Mouse (Mus musculus): Measurements from ENCODE around the gene Vwce.

Vwce gene

DNA sequence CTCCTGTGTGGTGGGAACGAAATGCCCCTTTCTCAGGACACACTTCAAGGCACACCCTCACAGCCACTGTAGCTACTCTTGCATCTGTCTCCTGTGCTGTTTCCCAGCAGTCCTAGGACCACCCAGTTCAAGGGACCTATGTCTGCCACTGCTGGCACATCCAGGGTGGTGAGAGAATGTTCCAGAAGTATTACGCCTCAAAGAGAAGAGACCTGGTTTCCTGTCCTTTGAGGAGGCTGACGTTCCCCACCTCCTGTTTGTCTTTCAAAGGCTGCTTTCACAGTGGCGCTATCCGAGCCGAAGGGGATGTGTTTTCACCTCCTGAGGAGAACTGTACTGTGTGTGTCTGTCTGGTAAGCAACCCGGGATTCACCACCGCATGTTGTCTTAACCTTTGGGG is 14.1 kb downstream of the Vwce start:
- DNase-seq, result no peak

DNA sequence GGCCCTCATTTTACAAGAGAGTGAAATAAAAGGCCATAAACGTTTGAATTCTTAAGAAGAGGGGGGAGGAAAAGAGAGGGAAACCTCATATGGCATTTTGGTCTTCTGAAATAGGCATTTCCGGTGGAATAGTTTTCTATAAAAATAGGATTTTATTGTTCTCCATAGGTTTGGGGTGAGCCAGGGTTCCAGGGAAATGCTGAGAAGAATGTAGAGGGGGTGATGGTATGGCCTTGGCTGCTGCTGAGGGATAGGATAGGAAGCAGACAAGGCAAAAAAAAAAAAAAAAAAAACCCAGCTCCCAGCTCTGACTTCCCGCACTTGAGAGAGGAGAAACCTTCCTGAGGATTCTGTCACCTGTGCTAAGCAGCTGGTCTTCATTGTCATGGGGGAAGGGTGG is 22.0 kb downstream of the Vwce start:
- DNase-seq, result no peak

DNA sequence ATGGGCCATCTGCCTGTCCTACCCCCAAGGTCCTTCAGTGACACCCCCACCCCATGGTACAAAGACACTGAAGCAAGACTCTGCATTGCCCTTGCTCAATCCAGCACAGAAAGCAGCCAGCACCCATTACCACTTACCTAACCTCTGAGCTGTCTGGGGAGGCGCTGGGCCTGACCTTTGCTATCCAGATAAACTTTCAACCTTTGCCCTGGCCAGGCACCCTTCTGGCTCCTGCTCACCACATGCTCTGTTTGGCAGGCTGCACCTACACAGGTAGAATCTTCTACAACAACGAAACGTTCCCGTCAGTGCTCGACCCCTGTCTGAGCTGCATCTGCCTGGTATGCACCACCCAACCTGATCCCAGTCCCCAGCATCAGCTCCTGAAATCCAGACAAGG is 23.7 kb downstream of the Vwce start:
- DNase-seq, result no peak

DNA sequence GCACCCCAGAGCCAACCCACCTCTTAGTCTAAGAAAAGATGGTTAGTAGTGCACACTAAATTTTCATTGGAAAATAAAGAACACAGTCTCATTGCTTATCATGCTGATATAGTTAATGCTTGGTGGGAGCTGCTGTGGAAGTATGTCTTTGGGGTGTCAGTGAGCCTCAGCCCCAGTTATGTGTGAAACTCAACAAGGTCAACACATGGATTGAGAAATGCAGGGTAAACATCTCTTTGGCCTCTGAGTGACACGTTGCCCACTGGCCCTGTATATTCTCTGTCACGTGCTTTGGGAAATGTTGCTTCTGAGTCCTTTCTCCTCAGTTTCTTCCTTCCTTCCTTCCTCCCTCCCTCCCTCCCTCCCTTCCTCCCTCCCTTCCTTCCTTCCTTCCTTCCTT is 24.4 kb downstream of the Vwce start:
- no peak for DNase-seq

DNA sequence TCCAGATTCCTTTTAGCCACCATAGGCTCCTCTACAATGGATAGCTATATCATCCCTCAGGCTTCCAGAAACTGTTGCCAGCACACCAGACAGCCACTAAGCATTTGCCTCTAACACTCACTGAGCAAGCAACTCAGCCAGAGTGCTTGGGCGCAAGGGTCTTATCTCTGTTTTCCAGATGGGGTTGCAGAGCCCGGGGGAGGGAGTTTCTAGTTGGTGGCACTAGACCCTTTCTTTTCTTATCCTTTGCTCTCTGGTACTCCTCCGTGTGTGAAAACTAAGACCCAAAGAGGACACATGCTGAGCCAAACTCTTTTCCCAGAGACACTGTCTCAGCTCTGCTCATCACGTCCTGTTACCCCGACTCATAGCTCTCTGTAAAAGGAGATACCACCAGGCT is 27.4 kb downstream of the Vwce start:
- no peak for DNase-seq

DNA sequence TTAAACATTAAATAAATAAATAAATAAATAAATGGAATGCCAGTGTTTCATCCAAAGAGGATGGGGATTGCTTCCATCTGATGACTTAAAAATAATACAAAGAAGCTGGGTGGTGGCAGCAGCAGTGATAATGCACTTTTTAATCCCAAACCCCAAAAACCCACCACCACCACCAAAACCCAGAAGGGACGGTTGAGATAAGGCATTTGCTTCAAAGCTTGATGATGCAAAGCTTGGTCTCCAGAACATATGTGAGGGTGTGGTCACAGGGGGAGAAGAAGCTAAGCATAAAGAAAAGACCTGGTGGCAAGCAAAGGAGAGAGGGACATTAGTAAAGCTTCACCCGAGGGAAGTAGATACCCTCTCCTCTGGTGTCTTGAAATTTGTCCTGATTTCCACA is 27.9 kb downstream of the Vwce start:
- DNase-seq, result no peak

DNA sequence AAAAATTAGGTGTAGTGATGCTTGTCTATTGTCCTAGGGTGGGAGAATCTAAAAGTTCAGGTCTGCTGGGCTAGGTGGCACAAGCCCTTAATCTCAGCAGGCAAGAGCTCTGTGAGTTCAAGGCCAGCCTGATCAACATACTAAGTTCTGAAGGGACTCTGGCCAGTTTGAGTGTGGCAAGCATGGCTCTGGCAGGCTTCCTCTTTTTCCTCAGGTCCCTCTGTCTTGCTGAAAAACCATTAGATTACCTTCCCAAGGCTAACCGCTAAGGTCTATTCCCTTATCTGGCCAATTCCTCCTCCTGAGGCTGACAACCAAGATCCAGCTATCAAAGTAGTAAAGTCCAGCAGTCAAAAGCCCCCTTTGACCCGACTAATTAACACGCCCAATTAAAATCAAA is 28.7 kb downstream of the Vwce start:
- no peak for DNase-seq

DNA sequence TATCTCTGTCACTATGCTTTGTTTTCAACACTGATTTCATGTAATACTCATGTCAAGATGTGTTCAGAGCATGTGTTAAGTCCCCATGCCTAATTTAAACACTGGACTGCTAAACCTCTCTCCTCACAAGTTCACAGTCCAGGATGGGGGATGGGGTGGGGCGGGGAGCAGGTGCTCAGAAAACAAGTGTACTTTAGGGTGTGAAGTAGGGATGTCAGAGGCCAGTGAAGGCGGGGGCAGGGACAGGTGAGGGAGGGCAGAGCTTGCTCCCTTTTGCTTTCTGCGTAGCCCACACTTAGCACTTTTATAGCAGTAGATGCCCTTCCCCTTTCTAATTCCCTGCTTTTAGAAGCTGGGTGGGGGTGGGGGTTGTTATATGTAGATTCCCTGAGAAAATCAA is 31.1 kb downstream of the Vwce start:
- DNase-seq, result no peak

DNA sequence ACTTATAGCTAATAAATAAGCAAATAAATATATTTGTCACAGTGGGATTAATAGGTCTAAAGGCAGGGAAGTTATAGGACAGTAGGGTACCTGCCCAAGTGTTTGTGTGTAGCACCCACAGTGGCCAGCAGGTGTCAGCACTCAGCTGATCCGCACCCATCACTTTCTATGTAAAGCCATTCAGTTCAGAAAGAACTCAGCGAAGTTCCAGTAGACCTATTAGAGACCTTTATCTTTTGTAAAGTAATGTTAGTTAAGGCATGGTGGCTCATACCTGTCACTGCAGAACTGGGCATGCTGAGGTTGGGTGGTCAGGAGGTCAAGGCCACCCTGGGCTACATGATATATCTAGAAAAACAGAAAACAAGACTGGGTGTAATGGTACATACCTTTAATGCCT is 31.5 kb downstream of the Vwce start:
- peak; percentile 72 for DNase-seq

DNA sequence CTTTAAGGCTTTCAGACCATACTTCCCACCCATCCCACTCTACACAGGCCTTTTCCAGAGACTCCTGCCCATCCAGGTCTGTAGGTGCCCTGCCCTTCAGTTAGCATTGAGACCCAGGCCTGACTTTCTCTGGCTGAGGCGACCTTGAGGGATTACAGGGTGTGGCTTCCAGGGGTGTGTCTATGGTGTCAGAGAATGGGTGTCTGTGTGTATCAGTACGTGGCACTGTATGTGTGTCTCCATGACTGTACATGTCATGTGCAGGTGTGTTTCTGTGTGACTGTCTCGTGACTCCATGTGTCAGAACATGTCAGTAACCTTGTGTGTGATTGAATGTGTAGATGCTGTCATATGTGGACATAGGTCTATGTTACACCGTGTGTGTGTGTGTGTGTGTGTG is 37.3 kb downstream of the Vwce start:
- DNase-seq, result no peak

DNA sequence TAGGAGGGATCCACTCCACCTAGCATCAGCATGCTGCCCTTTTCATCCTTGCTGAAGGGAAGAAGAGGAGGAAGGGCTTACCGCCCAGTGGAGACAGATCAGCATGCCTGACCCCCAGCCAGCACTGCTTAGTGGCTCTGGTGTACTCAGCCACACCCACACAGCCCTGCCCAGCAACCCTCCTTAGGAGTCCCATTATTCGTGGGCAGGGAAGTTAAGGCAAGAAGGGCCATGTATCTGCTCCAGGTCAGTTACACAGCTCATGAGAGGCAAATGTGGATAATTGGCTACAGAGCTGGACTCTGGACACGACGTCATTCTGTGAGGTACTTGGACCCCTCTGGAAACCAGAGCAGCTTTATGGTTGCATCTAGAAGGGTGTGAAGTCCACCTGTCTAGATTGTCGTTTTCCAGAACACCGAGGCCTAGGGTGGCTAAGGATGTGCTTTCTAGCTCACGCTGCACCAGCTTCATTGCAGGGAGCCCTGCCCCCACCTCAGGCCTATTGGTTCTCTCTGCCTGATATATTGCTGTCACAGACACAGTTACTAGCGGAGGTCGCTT is 37.9 kb downstream of the Vwce start:
- no peak for DNase-seq

DNA sequence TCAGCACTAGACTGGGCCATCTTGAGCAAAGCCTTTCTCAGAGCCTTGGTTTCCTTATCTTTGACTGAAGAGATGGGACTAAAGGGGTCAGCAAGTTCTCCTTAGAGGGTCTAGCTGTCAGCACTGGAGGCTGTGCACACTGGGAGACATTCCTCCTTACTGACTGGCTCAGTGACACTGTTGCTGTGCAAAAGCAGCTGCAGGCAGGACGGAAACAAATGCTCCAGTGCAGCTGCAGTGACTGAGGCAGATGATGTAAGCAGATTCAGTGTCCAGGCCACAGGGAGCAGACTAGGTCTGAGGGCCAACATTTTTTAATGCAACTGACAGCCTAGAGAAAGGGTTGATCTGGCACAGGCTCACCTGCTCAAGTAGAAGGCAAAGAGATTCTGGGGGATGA is 39.3 kb downstream of the Vwce start:
- no peak for DNase-seq

DNA sequence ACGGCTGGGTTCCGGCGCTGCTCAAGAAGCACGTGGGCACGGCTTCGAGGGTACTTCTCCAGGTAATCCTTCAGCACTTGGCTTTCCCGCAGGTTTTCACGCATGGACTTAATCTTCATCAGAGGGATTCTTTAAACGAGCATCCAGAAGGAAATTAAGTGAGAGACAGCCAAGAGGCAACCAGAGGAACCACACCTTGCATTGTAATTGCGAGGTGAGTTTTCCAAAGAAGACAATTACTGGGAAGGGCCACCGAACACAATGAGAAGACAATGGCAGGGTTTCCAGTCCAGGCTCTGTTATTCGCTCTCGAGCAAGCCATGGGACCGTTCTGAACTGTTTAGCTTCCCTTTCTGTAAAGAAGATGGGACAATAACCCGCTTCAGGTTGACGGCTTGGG is 42.6 kb downstream of the Vwce start:
- no peak for DNase-seq

DNA sequence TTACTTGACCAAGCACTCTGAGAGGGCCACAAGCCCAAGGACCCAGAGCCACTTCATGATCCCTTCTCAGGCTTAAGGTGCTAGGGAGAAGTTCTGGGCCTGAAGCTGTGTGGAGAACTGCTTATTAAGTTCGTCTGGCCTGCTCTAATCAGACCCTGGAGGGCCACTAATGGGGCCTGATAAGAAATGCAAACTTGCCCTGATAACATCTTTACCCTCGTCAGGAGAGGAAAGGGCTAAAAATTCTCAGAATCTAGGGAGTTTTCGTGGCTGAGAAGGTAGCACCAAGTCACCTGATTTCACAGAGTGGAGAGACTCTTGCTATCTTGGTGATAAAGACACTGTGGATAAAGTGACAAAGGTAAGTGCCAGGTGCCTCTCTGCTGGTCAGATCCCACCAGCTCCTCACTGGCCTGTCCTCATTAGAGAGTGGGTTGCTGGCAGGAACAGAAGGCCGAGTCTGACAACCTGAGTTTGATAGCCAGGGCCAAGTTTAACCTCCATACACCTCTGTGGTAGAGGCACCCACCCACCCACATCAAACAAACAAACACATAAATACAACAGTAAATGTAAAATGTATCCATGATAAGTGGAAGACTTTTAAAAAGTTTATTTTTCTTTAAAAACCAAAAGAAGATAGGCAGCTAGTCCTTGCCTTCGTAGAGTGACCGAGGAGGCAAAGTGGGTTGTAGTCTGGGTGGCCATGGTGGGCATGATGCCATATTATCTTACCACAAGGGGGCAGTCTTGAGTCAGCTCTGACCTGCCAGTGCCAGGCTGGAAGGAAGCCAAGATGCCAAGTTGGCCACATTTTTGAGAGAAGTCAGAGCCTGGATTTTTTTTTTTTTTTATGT is 44.1 kb downstream of the Vwce start, which contains the start of gene Pga5:
Gene Pga5, minus strand, starts transcription at position 157 of the 857 bp plus-strand sequence.
- DNase-seq, result peak; percentile 92

DNA sequence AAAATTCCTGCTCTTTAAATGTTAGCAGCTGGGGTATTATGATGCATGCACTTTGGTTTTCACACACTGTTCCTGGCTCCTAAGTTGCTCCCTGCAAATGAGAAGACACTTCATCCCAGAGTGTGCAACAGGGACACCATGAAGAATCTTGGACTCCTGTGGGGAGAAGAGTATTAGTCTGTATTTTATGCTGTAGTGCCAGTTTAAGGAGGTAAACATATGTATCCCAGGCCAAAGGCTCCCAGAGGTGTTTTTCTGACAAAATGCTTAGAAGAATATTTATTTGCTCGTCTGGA is 44.7 kb downstream of the Vwce start:
- no peak for DNase-seq

DNA sequence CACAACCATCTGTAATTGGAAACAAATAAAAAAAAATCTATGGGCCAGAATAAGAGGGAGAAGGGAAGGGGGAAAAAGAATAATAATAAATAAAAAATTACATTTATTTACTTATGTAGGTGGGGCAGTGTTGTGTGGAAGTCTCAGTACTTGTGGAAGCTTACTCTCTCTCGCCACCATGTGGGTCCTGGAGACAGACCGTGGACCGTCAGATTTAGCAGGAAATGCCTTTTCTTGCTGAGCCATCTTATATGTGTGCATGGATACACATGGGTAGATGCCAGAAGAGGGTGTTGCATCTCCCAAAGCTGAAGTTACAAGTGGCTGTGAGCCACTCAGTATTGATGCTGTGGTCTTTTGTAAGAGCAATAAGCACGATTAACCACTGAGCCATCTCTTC is 47.6 kb downstream of the Vwce start:
- no peak for DNase-seq

DNA sequence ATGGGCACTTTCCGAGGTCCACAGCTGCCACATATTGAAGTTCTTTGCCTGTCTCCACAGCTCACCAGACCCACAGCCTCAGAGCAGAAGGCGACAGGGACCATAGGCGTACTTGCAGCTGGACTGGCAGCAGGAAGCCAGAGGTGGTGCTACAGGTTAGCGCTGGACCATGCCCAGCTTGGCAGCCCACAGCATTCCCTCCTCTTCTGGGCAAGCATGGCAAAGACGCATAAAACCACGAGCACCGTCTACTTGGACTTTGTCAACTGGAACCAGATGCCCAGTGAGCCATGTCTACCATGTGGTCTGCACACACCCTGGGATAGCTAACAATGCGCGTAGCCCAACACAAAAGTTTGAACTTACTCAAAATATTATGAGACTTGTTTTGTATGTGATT is 51.1 kb downstream of the Vwce start:
- no peak for DNase-seq

DNA sequence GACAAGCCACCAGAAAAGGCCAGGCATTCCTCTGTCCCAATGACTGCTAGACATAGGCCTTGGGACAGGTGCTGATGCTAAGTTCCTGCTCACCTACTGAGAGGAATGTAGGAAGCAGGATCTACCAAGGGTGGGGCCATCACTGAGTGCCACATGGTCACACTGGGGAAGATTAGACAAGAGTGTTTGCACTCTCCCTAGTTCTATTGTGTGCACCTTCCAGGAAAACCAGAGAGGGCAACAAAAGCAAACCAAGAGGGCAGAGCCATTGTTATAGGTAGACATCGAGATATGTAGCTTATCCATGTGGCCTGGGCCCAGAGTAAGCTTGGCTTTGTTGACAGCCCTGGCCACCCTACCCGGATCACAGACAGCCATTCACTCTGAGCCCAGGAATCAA is 51.7 kb downstream of the Vwce start:
- no peak for DNase-seq

DNA sequence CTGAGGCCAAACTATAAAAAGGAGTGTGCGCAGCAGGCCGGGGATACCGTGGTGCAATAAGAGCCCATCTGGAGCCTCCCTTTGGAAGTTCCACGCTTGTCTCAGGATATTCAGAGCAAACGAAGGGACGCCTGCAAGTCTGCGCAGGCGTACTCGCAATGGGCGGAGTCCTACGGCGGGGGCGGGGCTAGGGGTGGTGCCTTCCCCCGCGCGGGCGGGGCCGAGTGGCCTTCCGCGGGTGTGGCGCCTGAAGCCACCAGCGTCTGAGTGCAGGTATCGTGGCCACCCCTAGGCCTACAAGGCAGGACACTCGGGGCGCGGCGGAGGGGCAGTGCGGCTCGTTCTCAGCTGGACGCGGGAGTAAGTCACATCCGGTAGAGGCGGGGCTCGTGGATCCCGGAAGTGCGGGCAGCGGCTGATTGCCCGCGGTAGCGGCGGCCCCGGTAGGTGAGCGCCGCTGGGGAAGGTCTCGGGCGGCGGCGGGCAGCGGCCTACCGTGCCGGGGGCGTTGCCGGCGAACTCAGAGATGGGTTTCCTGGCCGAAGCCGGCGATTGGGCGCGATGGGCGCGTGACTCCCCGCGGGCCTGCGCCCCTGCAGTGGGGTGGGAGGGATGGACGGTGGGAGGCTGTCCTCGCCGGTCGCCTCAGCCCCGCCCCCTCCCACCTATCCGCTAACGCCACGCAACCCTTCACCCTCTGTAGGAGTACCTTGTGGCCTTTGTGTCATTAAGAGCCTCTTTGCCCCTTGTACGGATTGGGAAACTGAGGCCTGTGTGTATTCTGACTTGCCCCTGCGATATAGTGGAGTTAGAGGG is 54.7 kb downstream of the Vwce start, which contains the start of gene Vps37c:
Gene Vps37c, plus strand, starts transcription at position 199 of the 816 bp plus-strand sequence.
- peak; percentile 94 for DNase-seq

DNA sequence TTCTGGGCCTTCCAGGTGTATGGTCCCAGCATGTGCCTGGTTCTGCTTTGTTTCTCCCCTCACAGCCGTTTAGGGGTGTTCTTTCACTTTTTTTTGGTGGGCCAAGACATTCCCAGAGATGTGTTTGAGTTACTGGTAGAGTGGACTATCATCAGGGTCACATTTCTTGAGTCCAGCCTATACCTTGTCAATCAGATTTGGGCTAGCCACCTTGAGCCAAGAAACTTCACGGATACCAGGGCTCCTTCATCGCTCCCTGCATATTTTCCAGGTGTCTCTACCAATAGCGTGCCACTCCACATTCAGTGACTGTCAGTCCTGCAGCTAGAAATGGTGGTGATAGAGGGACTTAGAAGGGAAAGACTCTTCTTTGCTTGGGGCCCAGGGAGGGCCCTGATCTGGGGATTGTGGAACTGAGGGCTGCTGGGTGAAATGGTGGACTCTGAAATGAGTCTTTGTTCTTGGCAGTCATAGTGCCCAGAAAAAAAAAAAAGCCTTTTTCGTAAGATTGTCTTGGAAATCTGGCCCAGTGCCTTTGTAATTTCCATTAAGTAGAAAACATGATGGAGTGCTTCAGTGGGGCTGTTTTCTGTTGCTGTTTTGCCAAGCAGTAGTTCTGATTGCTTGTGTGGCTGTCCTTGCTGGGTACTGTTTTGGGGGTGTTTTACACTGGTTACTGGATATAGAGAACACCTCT is 55.6 kb downstream of the Vwce start:
- peak; percentile 59 for DNase-seq

DNA sequence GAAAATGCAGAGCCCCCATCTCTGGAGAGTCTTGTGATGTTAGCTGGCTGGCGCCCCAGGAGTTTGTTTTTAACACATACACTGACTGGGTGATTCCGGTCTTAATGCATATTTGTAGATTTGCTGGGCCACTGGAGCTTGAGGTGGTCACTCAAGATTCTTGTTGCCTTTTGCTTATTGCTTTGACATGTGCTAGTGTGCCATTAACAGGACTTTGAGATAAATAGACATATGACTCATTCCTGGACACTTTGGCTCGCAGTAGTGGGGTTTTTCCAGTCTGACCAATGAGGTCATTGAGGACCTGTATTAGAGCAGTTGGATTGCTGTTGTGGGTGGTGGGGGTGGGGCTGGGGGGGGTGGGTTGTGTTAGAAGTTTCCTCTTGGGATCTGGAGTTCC is 56.3 kb downstream of the Vwce start:
- peak; percentile 71 for DNase-seq

DNA sequence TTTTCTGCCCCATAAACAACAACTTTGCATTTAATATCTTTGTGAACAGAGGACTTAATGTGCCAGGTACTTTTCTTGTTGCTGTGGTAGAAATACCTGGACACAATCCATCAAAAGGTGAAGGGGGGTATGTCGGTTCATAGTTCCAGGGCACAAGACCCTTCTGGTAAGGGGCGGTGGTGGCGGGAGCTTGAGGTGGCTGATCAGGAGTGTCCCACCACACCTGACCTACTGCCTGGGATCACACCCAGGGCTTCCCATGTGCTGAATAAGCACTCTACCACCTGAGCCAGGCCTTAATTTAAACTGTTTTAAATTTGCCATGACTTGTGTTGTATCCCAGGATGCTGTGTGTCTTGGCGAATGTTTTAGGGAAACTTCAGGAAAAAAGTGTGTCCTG is 57.1 kb downstream of the Vwce start:
- no peak for DNase-seq

DNA sequence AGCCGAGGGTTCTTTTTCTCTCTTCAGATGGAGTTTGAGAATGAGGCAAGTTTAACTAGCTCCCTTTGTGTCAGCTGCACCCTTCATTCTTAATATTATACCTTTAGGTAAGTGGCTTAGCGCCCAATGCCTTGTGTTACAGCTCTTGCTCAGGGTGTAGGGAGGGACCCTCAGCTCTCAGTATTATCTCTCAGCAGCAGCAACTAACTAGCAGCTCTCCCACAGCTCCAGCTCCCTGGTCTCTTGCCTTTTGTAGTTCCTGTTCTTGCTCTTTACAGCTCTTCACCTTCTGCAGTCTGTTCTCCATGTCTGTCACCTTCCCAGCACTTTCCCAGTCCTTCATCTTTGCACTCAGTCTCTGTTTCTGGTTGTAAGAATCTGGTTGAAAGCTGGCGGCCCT is 57.6 kb downstream of the Vwce start:
- DNase-seq, result no peak

Measured in lung, postnatal 36 days (tissue).